Mouse (Mus musculus): ENCODE measurements around the gene Pbxip1. TPM values are rescaled to one million over a fixed set of nuclear protein-coding genes. Genes with fewer than 3 reads are reported as not detected.
A peak's percentile ranks its signal among the peaks of the same experiment; 100 is the strongest.
"Not testable (repeated sequence)": the region's sequence is repeated elsewhere in the genome, so short reads cannot be mapped to it uniquely, and the experiment has no call there.

Gene Pbxip1
- total RNA-seq, 1 experiment from 2014 or later, result 21.3 TPM

DNA sequence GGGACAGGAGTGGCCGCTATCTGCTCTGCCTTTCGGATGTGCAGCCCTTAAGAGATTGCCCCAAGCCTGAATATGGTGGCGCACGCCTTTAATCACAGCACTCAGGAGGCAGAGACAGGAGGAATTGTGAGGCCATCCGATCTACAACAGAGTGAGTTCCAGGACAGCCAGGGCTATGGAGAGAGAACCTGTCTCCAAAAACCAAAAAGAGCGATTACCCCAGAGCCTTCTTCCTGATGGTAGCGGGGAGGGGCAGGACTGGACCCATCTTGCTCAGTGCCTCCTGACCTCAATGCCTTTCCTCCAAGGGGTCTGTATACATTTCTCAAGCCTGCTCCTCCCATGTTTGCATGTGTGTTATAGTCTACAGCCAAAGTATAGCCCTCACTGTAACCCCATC is 7.5 kb upstream of the Pbxip1 start:
- not testable (repeated sequence) for ATAC-seq (replicated peaks; ENCODE audit: low read depth, poor library complexity, severe bottlenecking)

- ATAC-seq (replicated peaks; ENCODE audit: low read depth, poor library complexity, severe bottlenecking), result peak; percentile 97
Measured at GRCm38 (mm10) chr3:89430171-89431159, 6.0 kb upstream of the Pbxip1 start, which contains the start of gene Pygo2. Gene Pygo2, plus strand, starts transcription at chr3:89430214.

DNA sequence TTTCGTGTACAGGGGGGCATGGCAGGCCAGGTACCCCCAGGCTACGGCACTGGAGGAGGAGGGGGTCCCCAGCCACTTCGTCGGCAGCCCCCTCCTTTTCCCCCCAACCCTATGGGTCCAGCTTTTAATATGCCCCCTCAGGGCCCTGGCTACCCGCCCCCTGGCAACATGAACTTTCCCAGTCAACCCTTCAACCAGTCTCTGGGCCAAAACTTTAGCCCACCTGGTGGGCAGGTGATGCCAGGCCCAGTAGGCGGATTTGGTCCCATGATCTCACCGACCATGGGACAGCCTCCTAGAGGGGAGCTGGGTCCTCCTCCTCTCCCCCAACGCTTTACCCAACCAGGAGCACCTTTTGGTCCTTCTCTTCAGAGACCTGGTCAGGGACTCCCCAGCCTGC is 3.9 kb upstream of the Pbxip1 start:
- no peak for ATAC-seq (replicated peaks; ENCODE audit: low read depth, poor library complexity, severe bottlenecking)

- ATAC-seq (replicated peaks; ENCODE audit: low read depth, poor library complexity, severe bottlenecking), result no peak
Measured at GRCm38 (mm10) chr3:89434532-89434931, 2.0 kb upstream of the Pbxip1 start.

DNA sequence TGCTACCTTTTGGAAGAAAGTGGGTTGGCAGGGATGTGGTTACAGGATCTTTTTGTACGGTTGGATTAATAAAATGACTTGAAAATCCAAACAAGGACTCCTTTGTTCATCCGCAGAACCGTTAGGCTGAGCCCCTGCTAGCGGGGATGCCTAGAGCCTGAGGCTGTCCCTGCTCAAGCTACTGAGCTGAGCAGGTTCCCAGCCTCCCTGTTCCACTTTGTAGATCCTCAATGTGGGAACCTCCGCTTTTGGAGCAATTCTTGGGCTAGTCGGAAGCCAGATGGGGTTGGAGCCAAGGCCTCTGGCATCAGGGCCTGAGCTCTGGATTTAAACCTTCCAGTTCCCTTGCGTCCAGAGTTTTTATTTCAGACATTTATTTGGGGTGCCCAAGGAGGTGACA is 1.5 kb upstream of the Pbxip1 start:
- ATAC-seq (replicated peaks; ENCODE audit: low read depth, poor library complexity, severe bottlenecking), result no peak

GRCm38 (mm10) chr3:89437269-89437668 is 763 bp downstream of the Pbxip1 start:
- peak; percentile 55 for ATAC-seq (replicated peaks; ENCODE audit: low read depth, poor library complexity, severe bottlenecking)

GRCm38 (mm10) chr3:89440691-89441090 is 4.2 kb downstream of the Pbxip1 start:
- ATAC-seq (replicated peaks; ENCODE audit: low read depth, poor library complexity, severe bottlenecking), result no peak

GRCm38 (mm10) chr3:89448720-89449537 is 12.4 kb downstream of the Pbxip1 start:
- peak; percentile 94 for ATAC-seq (replicated peaks; ENCODE audit: low read depth, poor library complexity, severe bottlenecking)

- peak; percentile 70 for ATAC-seq (replicated peaks; ENCODE audit: low read depth, poor library complexity, severe bottlenecking)
Measured at GRCm38 (mm10) chr3:89449541-89449940, 13.0 kb downstream of the Pbxip1 start.

DNA sequence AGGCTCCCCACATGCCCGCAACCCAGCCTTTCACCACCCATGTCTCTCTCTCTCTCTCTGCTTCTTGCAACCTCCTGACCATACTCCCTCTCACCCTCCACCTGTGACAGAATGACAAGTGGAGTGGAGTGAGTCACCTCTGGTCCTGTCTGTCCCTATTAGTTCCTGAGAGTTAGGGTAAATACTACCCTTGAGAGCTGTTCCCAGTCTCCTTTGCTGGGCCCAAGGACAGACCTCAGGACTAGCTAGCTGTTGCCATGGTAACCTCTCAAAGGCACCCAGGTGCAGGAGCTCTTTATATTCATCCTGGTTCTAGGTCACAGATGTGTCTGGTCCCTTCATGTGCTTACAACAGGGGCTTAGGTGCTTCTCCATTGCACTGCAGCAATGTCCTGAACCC is 15.4 kb downstream of the Pbxip1 start:
- ATAC-seq (replicated peaks; ENCODE audit: low read depth, poor library complexity, severe bottlenecking), result no peak

DNA sequence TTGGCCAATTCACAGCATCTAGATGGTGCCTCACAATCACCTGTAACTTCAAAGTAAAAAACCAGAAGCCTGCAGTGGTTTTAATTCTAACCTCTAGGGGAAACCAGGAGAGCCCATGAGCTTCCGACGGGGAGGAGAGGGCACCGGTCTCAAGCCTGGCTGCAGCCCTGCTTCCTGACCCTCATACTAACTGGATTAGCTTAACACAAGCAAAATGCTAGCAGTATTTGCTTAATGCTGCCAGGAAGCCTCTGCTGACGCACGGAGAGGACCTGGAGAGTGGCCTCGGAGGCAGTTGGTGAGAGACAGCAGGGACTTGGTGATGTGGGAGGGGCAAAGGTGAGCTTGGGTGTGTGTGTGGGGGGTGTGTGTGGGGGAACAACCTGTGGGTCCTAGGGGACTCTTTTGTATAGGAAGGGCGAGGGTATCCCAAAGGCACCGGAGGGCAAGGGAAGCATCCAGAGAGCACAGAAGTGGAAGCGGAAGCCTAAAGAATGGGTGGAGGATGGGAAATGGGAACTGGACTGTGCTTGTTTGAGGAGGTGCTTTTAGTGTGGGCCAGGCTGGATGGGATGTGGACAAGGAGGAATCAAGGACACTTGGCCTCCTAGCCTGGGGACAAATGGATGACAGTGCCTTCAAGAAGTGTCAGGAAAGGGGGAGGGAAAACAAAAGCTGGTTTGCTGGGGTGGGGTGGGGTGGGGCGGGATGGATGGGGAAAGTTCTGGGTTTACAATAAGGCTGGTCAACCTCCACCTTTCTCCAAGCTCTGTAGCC is 18.1 kb downstream of the Pbxip1 start, which contains the start of gene Pmvk:
TSS of gene Pmvk (plus strand) at position 141 of the 777 bp plus-strand sequence.
- no peak for ATAC-seq (replicated peaks; ENCODE audit: low read depth, poor library complexity, severe bottlenecking)

DNA sequence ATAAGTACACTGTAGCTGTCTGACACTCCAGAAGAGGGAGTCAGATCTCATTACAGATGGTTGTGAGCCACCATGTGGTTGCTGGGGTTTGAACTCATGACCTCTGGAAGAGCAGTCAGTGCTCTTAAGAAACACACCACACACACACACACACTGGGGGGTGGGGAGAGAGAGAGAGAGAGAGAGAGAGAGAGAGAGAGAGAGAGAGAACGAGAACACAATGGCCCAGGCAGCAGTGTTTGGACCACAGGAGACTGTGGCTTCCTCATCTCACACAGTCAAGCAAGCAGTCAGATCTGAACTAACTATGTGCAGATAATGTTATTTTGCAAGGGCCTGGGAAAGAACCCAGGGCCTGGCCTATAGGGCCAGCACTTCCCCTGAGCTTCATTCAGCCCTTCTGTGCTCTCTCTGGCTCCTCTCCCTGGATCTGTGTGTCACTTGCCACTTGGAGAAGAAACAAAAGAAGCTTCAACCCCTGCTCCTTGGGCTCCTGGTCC is 19.3 kb downstream of the Pbxip1 start:
- no peak for ATAC-seq (replicated peaks; ENCODE audit: low read depth, poor library complexity, severe bottlenecking)

GRCm38 (mm10) chr3:89456726-89457665 is 20.5 kb downstream of the Pbxip1 start:
- ATAC-seq (replicated peaks; ENCODE audit: low read depth, poor library complexity, severe bottlenecking), result peak; percentile 75

- ATAC-seq (replicated peaks; ENCODE audit: low read depth, poor library complexity, severe bottlenecking), result peak; percentile 62
Measured at GRCm38 (mm10) chr3:89458372-89458964, 22.0 kb downstream of the Pbxip1 start.

DNA sequence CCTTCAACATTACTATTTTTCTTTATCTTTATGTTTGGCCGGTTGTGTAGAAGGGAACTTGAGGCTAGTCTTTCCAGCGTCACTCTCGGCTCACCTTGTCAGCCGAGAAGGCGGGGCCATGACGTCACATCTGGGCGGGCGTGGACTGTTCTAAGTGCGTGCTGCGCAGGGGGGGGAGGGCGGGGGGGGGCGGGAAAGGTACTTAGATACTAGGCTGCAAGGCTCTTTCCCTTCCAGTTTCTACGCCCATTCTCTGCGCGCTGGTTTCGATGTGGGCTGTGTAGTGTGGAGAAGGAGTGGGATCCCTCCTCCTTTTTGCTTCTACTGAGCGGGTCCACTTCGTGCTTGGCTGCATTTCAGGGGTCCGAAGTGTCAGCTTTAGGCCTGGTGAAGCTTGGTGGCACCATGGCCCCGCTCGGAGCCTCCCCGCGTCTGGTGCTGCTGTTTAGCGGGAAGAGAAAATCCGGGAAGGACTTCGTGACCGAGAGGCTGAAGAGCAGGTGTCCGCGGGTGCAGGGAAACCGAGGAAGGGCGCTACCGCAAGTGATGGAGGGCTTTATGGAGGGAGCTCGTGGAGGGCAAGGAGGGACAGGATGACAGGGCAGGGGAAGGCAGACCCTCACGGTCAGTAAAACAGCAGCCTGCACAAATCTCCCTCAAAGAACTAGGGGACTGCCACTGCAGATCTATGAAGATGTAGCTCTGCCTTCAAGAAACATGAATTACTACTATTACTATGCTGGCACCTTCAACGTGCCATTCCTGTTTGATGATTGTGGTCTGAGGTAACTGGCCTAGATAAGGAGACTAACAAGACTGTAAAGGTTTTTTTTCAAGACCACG is 22.7 kb downstream of the Pbxip1 start:
- peak; percentile 67 for ATAC-seq (replicated peaks; ENCODE audit: low read depth, poor library complexity, severe bottlenecking)

DNA sequence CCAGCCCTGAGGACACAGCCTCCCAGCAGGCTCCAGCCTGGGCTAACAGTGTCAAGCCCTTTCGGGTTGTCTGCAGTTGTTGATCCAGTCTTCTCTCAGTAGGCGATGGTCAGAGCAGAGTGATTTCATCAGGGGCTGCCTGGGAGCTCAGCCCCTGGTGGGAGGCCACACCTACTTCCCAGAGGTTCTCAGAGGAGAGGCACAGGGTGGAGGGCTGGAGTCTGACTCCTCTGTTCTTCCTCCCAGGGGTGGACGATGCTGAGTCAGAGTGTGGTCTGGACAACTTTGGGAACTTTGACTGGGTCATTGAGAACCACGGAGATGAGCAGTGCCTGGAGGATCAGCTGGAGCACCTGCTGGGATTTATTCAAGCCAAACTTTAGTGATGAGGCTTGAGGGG is 31.8 kb downstream of the Pbxip1 start:
- ATAC-seq (replicated peaks; ENCODE audit: low read depth, poor library complexity, severe bottlenecking), result no peak

- peak; percentile 59; the same call in 1 of the 2 replicates for ATAC-seq (replicated peaks; ENCODE audit: low read depth, poor library complexity, severe bottlenecking)
Measured at GRCm38 (mm10) chr3:89472280-89472679, 35.8 kb downstream of the Pbxip1 start.

Measured in common myeloid progenitor, adult 5-6 weeks (primary cell).